Mouse (Mus musculus) ovary, postnatal 36 days (tissue): Measurements from ENCODE around the gene Raf1.
A peak's percentile ranks its signal among the peaks of the same experiment; 100 is the strongest.

Experiments used
- DNase-seq: peaks from one replicate; pipeline ENCODE4 v3.0.0; 2022; ENCODE audit warnings: low spot score, mixed read lengths

Gene Raf1

GRCm38 (mm10) chr6:115613793-115614192 lies 62.6 kb downstream of the Raf1 start:
- no peak for DNase-seq

GRCm38 (mm10) chr6:115610301-115610700 lies 66.1 kb downstream of the Raf1 start:
- DNase-seq, result no peak

GRCm38 (mm10) chr6:115609121-115609520 lies 67.3 kb downstream of the Raf1 start:
- DNase-seq, result no peak

GRCm38 (mm10) chr6:115607429-115607828 lies 69.0 kb downstream of the Raf1 start:
- no peak for DNase-seq

- no peak for DNase-seq
These were observed 70.0 kb downstream of the Raf1 start for GRCm38 (mm10) chr6:115606461-115606860.

GRCm38 (mm10) chr6:115601715-115602523 lies 74.5 kb downstream of the Raf1 start, which contains the start of gene Mkrn2:
Gene Mkrn2, plus strand, starts transcription at chr6:115601902.
- peak; percentile 82 for DNase-seq

GRCm38 (mm10) chr6:115601322-115601714 lies 75.1 kb downstream of the Raf1 start:
- DNase-seq, result no peak

- no peak for DNase-seq
These were observed 80.8 kb downstream of the Raf1 start for GRCm38 (mm10) chr6:115595667-115596066.

- no peak for DNase-seq
These were observed 82.0 kb downstream of the Raf1 start for GRCm38 (mm10) chr6:115594463-115594862.

GRCm38 (mm10) chr6:115593252-115593651 lies 83.2 kb downstream of the Raf1 start:
- no peak for DNase-seq

GRCm38 (mm10) chr6:115592458-115592857 lies 84.0 kb downstream of the Raf1 start, which contains the start of gene Mkrn2os:
Gene Mkrn2os, minus strand, starts transcription at chr6:115592576.
- DNase-seq, result no peak

GRCm38 (mm10) chr6:115591692-115592359 lies 84.6 kb downstream of the Raf1 start:
- DNase-seq, result no peak

- no peak for DNase-seq
These were observed 90.1 kb downstream of the Raf1 start for GRCm38 (mm10) chr6:115586321-115586720.

- DNase-seq, result no peak
These were observed 92.3 kb downstream of the Raf1 start for GRCm38 (mm10) chr6:115584176-115584575.

GRCm38 (mm10) chr6:115583430-115584125 lies 92.9 kb downstream of the Raf1 start:
- DNase-seq, result no peak

- DNase-seq, result no peak
These were observed 93.9 kb downstream of the Raf1 start for GRCm38 (mm10) chr6:115582328-115583115.

GRCm38 (mm10) chr6:115580810-115581209 lies 95.6 kb downstream of the Raf1 start:
- DNase-seq, result no peak

GRCm38 (mm10) chr6:115577941-115578340 lies 98.5 kb downstream of the Raf1 start:
- DNase-seq, result no peak

- no peak for DNase-seq
These were observed 99.0 kb downstream of the Raf1 start for GRCm38 (mm10) chr6:115577407-115577806.

GRCm38 (mm10) chr6:115574171-115574570 lies 102.3 kb downstream of the Raf1 start:
- no peak for DNase-seq
